Mouse (Mus musculus) stomach, embryonic 14.5 days (tissue): ENCODE results near the gene Sec24d. TPM values are rescaled to one million over a fixed set of nuclear protein-coding genes. Genes with fewer than 3 reads are reported as not detected.

Experiments used
- ATAC-seq: fragments of 200-750 bp; cut with Nextera tagmentation; 2 replicates; pipeline ENCODE4 v1.8.0; 2017; ENCODE audit warnings: low read depth, moderate TSS enrichment; ENCODE audit not compliant: insufficient number of reproducible peaks, insufficient read depth, low FRiP score
- H3K27ac ChIP-seq: fragments of 300-500 bp; sonication (generic); 2 replicates; pipeline ENCODE4 v1.5.1; 2014; ENCODE audit warnings: mild to moderate bottlenecking, low read length, moderate library complexity, mixed read lengths
- H3K27me3 ChIP-seq: fragments of 300-500 bp; sonication (generic); 2 replicates; pipeline ENCODE4 v1.6.1; 2014; ENCODE audit warnings: low read length, control low read depth, mixed read lengths; ENCODE audit not compliant: control insufficient read depth, insufficient read depth
- H3K36me3 ChIP-seq: fragments of 300-500 bp; sonication (generic); 2 replicates; pipeline ENCODE4 v1.6.1; 2014; ENCODE audit warnings: mild to moderate bottlenecking, control low read depth, low read length, moderate library complexity, mixed read lengths; ENCODE audit not compliant: control insufficient read depth, insufficient read depth
- H3K4me1 ChIP-seq: fragments of 300-500 bp; sonication (generic); 2 replicates; pipeline ENCODE4 v1.6.1; 2014; ENCODE audit warnings: low read length, control low read depth, mixed read lengths; ENCODE audit not compliant: control insufficient read depth, insufficient read depth
- H3K4me2 ChIP-seq: fragments of 300-500 bp; sonication (generic); replicated peaks from 2 replicates; pipeline ENCODE4 v1.6.1; 2014; ENCODE audit warnings: low read depth, low read length, control low read depth
- H3K4me3 ChIP-seq: fragments of 300-500 bp; sonication (generic); 2 replicates; pipeline ENCODE4 v1.5.1; 2014; ENCODE audit warnings: low read depth, low read length, control low read depth
- H3K9ac ChIP-seq: fragments of 300-500 bp; sonication (generic); replicated peaks from 2 replicates; pipeline ENCODE4 v1.6.1; 2014; ENCODE audit warnings: low read depth, mild to moderate bottlenecking, control low read depth, low read length, moderate library complexity, mixed read lengths
- H3K9me3 ChIP-seq: fragments of 300-500 bp; sonication (generic); 2 replicates; pipeline ENCODE4 v1.6.1; 2016; ENCODE audit warnings: low read depth, low read length, control low read depth; ENCODE audit not compliant: control insufficient read depth
- WGBS: fragments of 180-500 bp; shearing (Covaris S2); extraction: QIAGEN DNeasy Blood & Tissue Kit; methylation state at CpG from one replicate; pipeline ENCODE4 v1.1.7; 2014; 5-methylcytosine and 5-hydroxymethylcytosine counted together
- polyA plus RNA-seq: library from polyadenylated mRNA; unstranded; fragments of >200 nt; fragmentation: Nextera tagmentation; extraction: Ambion mirVana; gene quantifications from 2 replicates; pipeline ENCODE4 v1.2.1, GENCODE M21; 2014

Gene Sec24d
- polyA plus RNA-seq, 1 experiment from 2014 or later: 96.9 TPM

GRCm38 (mm10) chr3:123284284-123284683, 17.0 kb downstream of the Sec24d start:
- no peaks in the 10 kb centered on the region for H3K9me3 ChIP-seq
- H3K4me3 ChIP-seq: no peak overlapping the region
- peaks cover 36% of the 10 kb centered on the region for H3K36me3 ChIP-seq
- ATAC-seq: no peak
- H3K27me3 ChIP-seq: no peaks in the 10 kb centered on the region
- H3K9ac ChIP-seq: no peak overlapping the region
- no peaks in the 10 kb centered on the region for H3K4me1 ChIP-seq
- WGBS: 96% methylated on average over 5 of the region's 5 CpGs
- H3K4me2 ChIP-seq: no peak overlapping the region
- H3K27ac ChIP-seq: no peak overlapping the region

GRCm38 (mm10) chr3:123285649-123286048, 18.4 kb downstream of the Sec24d start:
- Histone ChIP-seq H3K4me2 (no peak overlapping the region), H3K36me3 (peaks cover 27% of the 10 kb centered on the region), H3K9ac (no peak overlapping the region), H3K27me3 (no peaks in the 10 kb centered on the region), H3K4me1 (no peaks in the 10 kb centered on the region), H3K9me3 (no peaks in the 10 kb centered on the region), H3K27ac (no peak overlapping the region), H3K4me3 (no peak overlapping the region)
- ATAC-seq: no peak

DNA sequence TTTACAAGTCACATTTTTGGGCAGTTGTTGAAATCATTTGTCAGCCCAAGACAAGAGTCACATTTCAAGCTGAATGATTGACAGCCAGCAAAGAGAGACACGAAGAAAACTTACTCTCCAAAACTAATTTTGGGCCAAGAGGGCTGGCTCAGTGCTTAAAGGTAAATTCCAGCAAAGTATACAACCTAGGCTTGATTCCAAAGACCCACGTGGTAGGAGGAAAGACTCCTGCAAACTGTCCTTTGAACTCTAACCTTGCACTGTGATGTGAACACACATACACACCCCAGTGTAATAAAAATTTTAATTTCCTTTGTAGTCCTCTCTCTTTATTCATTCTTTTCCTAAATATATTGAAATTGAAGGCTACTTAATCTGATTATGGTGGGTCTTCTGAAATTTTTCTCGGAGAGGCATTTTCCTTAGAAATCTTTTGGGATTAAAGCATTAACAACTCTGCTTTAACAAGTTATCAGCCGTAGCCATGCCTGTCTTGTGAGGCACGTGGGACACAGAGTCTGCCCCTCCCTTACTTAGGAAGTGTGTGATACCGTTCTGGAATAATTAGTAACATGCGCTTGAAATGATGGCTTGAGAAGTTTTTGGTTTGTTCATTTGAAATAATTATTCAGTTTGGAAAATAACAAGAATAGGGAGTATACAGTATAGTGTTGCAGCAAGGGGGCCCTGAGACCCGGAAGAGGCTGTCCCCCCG, 21.8 kb downstream of the Sec24d start:
- Histone ChIP-seq H3K36me3 (peaks cover 34% of the 10 kb centered on the region), H3K4me3 (no peak overlapping the region), H3K27me3 (no peaks in the 10 kb centered on the region), H3K27ac (no peak overlapping the region), H3K9me3 (no peaks in the 10 kb centered on the region), H3K9ac (no peak overlapping the region), H3K4me1 (no peaks in the 10 kb centered on the region), H3K4me2 (no peak overlapping the region)
- ATAC-seq: no peak
- WGBS: 50% methylated on average over 9 of the region's 9 CpGs

GRCm38 (mm10) chr3:123291670-123292069, 24.4 kb downstream of the Sec24d start:
- H3K4me1 ChIP-seq: no peaks in the 10 kb centered on the region
- no peak overlapping the region for H3K4me2 ChIP-seq
- H3K27ac ChIP-seq: no peak overlapping the region
- H3K9ac ChIP-seq: no peak overlapping the region
- H3K4me3 ChIP-seq: no peak overlapping the region
- no peaks in the 10 kb centered on the region for H3K27me3 ChIP-seq
- H3K36me3 ChIP-seq: peaks cover 36% of the 10 kb centered on the region
- no peaks in the 10 kb centered on the region for H3K9me3 ChIP-seq
- ATAC-seq: no peak

DNA sequence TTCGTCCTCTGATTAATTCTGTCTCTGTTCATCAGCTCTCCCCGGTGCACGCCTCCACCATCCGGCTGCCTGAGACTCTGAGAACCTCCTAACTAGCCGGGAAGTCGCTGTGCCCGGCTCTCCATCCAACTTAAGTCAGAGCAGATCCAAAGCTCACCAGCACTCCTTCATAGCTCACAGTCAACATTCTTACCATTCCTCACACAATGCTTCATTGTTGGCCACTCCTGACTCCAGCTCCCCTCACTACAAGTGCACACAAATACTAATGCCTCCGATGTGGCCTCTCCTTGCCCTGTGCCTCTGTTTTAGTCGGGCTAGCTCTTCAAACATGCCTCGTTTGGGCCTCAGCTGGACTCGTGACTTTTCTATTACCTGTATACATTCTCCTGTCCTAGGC, 29.4 kb downstream of the Sec24d start:
- no peaks in the 10 kb centered on the region for H3K4me1 ChIP-seq
- no peaks in the 10 kb centered on the region for H3K9me3 ChIP-seq
- 53% methylated on average over 11 of the region's 11 CpGs for WGBS
- H3K4me2 ChIP-seq: no peak overlapping the region
- peak; percentile 66; the same call in 1 of the 2 replicates for ATAC-seq
- H3K9ac ChIP-seq: no peak overlapping the region
- no peaks in the 10 kb centered on the region for H3K27me3 ChIP-seq
- H3K36me3 ChIP-seq: peaks cover 54% of the 10 kb centered on the region
- no peak overlapping the region for H3K4me3 ChIP-seq
- no peak overlapping the region; the same call in 1 of the 2 replicates for H3K27ac ChIP-seq

- no peak for ATAC-seq
- WGBS: 82% methylated on average over 9 of the region's 9 CpGs
Observed at GRCm38 (mm10) chr3:123298283-123298682, 31.0 kb downstream of the Sec24d start.

DNA sequence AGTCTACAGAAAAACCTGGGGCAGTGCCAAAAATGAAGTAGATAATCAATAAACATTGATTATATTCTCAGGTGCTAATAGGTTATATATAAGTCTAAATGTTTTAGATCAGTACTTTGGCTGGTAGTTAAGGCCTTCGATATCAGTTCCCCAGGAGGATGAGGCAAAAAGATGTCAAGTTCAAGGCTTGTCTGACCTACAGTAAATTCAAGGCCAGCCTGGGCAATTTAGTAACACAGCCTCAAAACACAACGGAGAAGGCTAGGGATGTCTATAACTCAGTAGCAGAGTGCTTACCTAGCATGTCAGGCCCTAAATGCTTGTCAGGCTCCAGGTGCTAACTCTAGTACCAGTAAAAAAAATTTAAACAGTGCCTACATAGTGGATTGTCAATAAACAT, 34.3 kb downstream of the Sec24d start:
- H3K27me3 ChIP-seq: no peaks in the 10 kb centered on the region
- 88% methylated on average over 2 of the region's 2 CpGs for WGBS
- H3K4me1 ChIP-seq: no peaks in the 10 kb centered on the region
- no peak for ATAC-seq
- H3K9ac ChIP-seq: no peak overlapping the region
- H3K4me2 ChIP-seq: no peak overlapping the region
- H3K9me3 ChIP-seq: no peaks in the 10 kb centered on the region
- no peak overlapping the region for H3K27ac ChIP-seq
- H3K36me3 ChIP-seq: peaks cover 44% of the 10 kb centered on the region
- H3K4me3 ChIP-seq: no peak overlapping the region

More at GRCm38 (mm10) chr3:123298283-123298682, 31.0 kb downstream of the Sec24d start:
- Histone ChIP-seq H3K4me3 (no peak overlapping the region), H3K27me3 (no peaks in the 10 kb centered on the region), H3K4me2 (no peak overlapping the region), H3K36me3 (peaks cover 56% of the 10 kb centered on the region), H3K9me3 (no peaks in the 10 kb centered on the region), H3K4me1 (no peaks in the 10 kb centered on the region), H3K27ac (no peak overlapping the region), H3K9ac (no peak overlapping the region)

DNA sequence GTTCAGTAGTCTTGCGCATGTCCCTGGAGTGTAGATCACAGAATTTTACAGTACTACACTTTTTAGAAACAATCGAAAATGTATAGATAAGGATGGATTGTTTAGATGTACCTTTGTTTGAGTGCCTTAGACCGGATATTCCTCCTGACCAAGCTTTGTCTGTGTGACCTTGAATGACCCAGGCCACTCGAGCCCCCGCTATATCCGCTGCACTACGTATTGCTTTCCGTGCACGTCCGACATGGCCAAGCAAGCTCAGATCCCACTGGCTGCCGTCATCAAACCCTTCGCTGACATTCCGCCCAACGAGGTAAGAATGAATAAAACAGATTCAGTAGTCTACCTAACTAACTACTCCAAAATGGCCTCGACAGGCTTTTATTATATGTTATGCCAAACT, 38.4 kb downstream of the Sec24d start:
- Histone ChIP-seq H3K36me3 (peaks cover 35% of the 10 kb centered on the region), H3K27me3 (no peaks in the 10 kb centered on the region), H3K27ac (no peak overlapping the region), H3K4me1 (no peaks in the 10 kb centered on the region), H3K9me3 (no peaks in the 10 kb centered on the region), H3K4me2 (no peak overlapping the region), H3K9ac (no peak overlapping the region), H3K4me3 (no peak overlapping the region)
- WGBS: 86% methylated on average over 15 of the region's 15 CpGs
- no peak for ATAC-seq

DNA sequence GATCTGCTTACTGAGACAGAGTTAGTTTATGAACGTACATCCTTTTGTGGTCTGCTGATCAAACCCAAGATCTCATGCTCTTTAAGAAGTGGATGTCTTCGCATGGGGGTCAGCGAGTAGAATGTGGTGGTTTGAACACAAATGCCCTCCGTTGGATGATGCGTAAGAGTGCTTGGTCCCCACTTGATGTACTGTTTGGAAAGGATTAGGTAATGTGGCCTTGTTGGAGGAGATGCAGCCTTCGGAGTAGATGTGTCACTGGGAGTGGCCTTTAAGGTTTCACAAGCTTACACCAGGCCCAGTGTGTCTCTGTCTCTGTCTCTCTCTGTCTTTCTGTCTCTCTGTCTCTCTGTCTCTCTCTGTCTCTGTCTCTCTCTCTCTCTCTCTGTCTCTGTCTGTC, 40.2 kb downstream of the Sec24d start:
- no peak overlapping the region for H3K27ac ChIP-seq
- no peak overlapping the region for H3K4me2 ChIP-seq
- H3K36me3 ChIP-seq: peaks cover 19% of the 10 kb centered on the region
- 89% methylated on average over 6 of the region's 6 CpGs for WGBS
- no peak overlapping the region for H3K4me3 ChIP-seq
- ATAC-seq: no peak
- no peaks in the 10 kb centered on the region for H3K4me1 ChIP-seq
- no peak overlapping the region for H3K9ac ChIP-seq
- H3K27me3 ChIP-seq: no peaks in the 10 kb centered on the region
- no peaks in the 10 kb centered on the region for H3K9me3 ChIP-seq
